Mouse (Mus musculus) activated CD4-positive, CD25-positive, alpha-beta regulatory T cell, adult 4 months (primary cell): ENCODE measurements around the gene Smug1. TPM values are rescaled to one million over a fixed set of nuclear protein-coding genes. Genes with fewer than 3 reads are reported as not detected.
A peak's percentile ranks its signal among the peaks of the same experiment; 100 is the strongest.

Source experiments
- ATAC-seq: one replicate; pipeline ENCODE4 v1.8.0; 2017
- polyA plus RNA-seq, 2 experiments: library from polyadenylated mRNA; unstranded; fragments of 100-300 nt; shearing (Covaris generic); gene quantifications; one replicate each; pipeline ENCODE4 v1.2.1; 2017

Gene Smug1
- polyA plus RNA-seq, 2 experiments from 2014 or later = 4.0 to 5.8 TPM

DNA sequence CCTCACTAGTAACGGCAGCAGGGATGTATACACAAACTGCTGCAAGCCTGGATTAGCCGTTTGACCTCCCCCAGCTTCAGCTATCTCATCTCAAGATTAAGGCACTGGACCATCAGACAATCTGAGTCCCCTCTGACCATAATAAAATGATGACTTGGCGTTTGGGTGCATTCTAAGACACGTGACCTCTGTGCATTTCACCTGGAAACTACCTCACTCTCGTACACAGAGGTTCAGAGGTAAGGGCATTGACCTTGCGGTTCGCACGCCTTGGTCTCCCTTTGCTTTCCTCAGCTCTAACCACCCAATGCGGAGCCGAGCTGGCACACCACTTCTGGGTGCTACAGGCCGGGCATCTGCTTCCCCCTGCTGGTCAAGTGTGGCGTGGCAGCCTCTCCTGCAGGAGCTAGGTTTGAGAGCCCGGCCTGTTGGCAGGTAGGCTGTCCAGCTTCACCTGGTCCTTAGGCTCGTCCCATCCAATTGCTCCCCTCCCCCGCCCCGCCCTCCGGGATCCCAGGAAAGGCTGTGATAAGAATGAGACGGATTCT is 10.1 kb upstream of the Smug1 start:
- peak; percentile 78 for ATAC-seq

DNA sequence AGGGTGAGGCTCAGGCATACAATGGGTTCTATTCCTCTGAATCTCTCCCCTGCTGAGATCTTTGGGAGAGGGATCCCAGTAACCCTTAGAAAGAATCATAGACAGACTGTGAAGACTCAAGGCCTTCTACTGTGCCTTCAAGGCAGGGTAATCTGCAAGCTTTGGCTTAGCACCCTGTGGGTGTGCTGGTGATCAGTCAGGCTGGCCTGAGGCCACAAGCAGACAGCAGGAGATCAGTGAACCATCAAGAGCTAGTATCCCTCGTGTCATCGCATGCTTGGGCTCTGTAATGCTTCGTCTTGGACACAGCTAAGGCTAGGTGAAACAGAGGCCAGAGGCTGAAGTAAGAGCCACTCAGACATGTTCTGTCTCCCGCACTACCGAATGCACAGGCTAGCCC is 6.4 kb upstream of the Smug1 start:
- ATAC-seq = no peak

DNA sequence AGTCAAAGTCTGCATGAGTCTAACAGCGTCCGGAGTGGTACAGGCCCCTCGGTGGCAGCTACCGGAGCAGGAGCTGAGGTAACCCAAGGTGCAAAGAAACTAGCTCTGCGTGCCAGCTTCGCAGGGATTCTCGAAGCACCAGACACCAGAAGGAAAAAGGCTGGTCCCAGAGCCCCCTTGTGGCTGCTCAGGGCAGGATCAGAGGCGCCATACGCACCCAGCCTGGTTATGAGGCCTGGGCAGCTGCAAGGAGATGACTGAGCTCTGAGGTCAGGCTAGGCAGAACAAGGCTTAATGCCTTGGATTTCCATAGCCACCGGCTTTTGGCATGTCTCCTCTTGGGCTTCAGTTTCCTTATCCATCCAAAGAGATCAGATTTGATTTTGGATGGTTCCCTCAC is 5.6 kb upstream of the Smug1 start:
- peak; percentile 34 for ATAC-seq

DNA sequence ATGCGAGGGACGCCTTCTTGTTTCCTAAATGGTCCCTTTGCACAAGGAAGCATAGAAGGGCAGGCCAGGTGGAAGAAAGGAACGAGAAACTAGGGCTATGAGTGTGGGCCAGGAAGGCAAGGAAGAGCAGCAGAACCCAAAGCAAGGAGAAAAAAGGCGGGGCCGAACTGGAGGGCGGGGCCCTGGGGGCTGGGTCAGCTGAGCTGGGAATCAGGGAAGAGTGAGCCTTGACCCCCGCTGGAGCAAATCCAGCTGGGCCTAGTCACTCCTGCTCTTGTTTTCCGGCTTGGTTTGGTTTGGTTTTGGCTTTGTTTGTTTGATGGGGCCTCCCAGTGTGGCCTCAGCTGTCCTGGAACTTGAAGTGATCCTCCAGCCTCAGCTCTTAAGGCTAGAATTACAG is 4.4 kb upstream of the Smug1 start:
- no peak for ATAC-seq

DNA sequence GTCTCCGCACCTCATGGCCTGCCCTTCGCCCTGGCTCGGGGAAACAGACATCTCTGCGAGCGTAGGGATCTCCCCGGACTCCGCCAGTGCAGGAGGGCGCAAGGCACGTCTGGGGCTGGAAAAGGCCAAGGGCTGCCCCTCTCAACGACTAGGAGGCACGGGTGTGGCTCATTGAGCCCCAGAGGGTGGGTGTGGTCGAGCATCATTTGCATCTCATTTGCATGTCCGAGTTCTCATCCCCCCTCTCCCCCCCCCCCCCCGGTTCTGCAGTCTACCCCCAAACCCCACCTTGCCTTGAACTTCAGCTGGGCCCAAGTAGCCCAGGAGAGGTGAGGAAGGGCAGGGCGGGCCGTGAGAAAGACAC is 3.4 kb upstream of the Smug1 start:
- no peak for ATAC-seq

DNA sequence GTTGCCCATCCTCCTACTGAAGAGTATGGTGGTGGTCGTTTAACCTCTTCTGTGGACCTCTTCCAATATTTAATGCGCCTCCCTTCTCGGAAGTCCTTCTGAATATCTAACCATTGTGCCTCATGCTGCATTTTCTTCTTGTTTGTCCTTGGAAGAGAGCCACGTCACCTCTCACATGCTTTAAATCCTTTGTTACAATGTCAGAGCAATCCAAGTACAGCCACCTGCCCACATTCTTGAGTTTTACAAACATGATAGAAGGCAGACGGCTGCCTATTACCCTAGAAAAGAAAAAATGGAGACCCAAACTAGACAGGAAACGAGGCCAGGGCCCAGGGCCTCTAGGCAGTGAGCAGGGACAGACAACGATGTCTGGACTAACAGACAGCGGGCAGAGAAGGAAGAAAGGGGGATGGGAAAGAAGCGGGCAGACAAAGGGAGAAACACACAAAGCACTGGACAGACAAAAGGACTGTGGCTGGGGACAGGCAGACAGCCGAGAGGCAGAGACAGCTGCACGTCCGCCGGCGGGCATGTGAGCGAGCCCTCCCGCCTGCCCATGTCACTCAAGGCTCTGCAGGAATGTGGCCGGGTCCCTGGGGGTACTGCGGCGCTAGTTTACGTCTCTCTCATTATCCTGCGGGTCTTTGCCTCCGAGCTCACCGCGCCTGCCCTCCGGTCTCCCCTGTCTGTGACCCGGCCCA is 2.9 kb upstream of the Smug1 start:
- no peak for ATAC-seq

DNA sequence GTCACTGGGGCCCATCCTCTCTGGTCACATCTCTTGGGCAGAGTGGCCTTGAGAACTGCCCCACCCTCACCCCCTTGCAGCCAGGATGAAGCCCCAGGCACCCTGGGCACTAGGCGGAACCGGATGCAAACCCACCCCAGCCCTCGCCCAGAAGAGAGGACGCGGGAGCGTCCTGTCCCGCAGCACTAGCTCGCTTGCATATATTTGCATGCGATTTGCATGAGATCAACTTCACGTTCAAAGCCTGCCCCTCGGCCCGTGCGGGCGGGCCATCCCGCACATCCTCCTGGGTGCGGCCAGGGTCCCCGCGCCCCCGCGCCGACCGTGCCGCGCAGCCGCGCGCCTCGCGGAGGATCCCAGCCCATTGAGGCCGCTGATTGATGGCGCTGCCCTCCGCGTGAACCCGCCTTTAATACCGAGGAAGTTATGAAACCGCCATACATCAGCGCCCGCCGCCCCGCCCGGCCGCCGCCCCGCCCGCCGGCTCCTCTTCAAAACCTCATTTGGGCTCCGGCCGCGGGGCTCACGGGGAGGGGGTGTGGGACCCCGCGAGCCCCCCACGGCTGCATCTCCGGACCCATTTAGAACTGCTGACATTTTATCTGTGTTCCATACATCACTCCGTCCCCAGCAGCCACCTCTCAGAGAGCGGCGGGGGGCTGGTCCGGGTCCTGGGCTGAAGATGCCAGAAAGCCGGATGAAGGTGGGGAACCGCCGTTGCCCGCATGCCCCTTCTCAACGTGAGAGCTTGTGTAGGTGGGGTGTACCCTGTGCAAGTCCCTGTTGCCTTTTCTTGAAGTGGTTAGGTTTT is 2.1 kb upstream of the Smug1 start:
- peak; percentile 80 for ATAC-seq

DNA sequence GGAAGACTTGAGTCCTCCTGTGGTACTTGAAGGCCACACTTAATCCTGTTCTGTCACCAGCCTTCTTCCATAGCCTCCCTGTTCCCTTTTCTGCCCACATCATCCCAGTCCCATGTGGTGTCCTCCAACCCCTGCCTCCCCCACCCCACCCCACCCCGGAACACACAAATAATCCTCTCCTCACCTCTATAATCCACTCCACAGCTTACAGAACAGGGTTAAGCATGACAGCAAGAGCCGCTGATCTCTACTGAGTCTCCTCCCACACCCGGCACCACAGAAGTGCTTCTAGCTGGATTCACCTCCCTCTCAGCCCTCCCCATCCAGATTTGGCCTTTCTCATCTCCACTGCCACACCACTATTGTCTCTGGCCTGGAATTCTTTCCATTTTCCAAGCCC is 894 bp upstream of the Smug1 start:
- no peak for ATAC-seq

DNA sequence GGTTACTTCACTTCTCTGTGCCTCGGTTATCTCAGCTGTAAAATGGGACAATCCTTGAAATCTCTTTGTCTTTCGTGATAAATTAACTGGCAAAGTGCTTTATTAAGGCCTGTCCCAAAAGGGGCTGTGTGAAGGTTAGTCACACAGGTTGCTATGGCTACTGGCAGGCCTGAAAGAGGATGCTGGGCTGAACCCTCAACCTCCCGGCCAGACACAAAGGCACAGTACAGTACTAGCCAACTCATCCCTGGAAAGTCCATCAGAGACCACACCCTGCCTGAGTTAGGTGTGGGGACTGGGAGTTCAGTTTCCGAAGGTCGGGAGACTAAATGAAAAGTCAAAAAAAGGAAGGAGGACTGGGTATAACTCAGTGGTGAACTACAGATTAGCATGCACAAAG is 968 bp downstream of the Smug1 start:
- ATAC-seq = no peak

DNA sequence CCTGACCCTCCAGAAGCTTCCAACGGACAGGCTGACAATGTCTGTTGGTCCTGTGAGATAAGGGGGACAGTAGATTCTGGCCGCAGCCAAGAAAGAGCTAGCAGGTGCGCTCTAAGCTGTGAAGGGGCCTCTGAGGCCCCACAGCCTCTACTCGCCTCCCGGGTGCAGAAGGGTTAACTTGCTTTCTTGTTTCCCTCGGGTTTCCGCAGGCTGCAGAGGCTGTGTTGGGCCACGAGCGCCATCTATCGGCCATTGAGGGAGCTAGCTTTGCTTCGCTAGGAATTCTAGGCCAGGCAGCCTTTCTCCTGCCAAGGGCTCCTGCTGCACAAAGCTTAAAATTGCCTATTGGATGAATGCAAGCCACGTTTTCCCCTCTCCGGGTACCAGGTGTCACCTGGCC is 1.5 kb downstream of the Smug1 start:
- no peak for ATAC-seq

DNA sequence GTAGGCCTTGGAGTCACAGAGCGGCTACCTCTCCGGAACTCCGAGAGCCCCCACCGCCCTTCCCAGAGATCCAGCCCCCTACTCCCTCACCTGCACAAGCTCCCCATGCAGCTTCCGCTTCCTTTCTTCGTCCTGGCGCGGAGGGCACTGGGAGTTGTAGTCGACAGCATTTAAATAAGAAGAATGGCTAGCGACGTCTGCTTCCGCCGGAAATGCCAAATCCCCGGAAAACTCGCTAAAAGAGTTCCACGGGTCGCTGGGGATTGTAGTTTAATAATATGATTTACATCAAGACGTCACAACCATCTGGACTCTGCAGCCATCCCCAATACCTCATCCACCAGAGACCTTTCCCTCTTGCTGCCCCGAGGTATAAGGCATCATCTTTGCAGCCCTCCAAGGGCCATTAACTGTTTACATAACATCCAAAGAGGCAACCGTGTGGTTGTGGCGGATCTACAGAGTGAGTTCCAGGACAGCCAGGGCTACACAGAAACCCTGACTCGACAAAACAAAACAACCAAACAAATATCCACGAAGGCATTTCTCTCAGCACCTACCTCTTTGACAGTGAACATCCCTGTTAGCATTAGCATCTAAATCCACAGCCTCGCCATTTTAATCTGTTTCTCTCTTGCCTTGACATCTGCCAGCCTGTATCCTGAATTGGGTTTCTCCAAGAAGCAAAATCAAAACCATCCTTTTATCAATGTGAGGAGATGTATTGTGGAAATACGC is 3.5 kb downstream of the Smug1 start:
- peak; percentile 93 for ATAC-seq

DNA sequence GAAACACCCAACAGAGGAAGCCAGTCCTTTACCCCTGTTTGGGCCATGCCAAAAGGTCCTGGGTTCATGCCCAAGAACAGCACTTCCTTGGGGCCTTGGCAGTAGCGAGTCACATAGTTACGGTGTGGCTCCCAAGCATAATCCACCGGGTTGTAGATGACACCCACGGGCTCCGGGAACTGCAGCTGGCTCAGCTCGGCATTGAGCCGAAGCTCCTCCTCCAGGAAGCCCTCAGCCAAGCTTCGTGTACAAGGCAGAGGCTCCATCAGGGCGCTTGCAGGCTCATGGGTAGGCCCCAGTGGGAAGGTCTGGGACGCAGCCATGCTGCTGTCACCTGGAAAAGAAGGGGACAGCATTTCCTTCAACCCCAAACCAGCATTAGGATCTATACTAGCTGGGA is 9.3 kb downstream of the Smug1 start:
- ATAC-seq = no peak

DNA sequence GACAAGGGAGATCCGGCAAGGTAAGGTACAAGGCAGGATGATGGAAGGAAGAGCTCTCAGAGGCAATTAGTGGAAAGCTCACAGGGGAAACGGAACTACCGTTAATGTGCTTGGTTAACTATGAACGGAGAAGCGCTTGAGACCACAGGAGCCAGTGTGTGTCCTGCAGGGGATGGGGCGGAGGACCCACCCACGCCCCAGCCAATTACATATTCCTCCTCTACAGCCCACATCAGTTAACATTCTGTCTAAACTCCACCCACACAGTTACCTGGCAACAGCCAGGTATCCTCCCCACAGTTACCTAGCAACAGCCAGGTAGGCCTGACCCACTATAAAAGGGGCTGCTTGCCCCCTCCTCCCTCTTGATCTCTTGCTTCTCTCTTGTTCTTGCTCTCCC is 10.0 kb downstream of the Smug1 start:
- no peak for ATAC-seq

DNA sequence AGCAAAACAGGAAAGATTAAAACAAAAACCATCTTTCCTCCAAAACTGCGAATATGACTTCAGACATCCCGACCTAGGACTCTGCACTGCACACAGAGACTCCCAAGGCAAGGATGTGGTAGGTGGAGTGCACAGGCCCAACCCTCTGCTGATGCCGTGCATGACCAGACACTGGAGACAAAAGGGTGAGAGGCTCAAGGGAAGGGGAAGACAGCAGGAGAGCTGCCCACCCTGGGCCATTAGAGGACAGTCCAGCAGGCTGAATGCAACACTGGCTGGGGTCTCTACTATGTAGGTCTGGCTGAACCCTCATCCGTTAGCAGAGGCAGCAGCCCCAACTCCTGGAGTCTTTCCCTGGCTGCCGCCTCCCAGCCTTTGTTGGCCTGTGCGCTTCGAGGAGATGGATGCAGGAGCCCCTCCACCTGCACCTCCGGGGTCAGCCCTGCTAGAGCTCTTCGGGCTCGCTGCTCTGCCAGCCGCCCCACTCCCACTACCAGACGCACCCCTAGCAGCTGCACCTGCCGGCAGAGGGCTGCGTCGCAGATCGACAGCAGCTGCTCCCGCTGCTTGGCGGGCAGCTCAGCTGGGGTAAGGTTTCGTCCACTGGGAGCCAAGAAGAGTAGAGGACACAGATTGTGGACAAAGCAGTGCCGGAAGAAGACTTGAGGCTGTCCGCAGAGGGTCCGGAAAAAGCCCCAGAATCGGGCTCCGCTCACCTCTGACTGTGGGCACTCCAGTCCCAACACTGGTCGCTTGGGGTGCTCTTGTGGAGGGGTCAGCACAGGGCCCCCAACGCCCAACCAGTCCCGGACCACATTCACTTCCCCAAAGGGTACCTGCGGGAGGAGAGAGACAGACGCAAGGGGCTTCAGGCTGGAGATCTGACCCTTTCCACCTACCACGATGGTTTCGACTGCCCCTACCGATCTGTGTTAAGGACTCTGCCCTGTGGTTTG is 11.2 kb downstream of the Smug1 start:
- no peak for ATAC-seq

DNA sequence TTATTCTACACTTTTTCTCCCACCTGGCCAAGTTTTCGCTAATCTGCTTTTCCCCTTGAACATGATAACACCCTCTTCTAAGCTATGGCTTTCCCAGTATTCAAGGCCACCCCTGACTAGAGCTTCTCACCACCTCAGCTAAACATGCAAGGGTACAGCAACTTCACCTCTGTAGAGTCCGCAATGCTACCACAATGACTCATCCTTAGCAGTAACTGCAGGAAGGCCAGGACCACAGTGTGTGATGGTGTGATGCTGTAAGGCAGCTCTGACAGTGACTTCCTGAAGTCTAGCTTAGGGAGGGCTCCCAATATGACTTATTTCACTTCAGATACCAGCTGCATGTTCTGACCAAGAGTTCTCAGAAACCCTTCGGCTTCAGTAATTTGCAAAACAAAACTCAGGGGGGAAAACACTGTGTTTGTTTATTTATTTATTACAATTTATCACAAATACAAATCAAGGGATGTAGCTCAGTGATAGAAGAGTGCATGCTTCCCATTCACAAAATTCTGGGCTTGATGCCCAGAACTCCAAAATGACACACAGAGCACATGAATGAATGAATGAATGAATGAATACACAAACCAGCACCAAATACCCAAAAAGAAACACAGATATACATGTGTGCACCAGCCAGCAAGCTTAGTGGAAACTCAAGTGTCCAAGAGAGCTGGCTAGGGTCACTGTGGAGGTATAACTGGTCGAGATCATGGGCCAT is 13.8 kb downstream of the Smug1 start:
- ATAC-seq = peak; percentile 81

DNA sequence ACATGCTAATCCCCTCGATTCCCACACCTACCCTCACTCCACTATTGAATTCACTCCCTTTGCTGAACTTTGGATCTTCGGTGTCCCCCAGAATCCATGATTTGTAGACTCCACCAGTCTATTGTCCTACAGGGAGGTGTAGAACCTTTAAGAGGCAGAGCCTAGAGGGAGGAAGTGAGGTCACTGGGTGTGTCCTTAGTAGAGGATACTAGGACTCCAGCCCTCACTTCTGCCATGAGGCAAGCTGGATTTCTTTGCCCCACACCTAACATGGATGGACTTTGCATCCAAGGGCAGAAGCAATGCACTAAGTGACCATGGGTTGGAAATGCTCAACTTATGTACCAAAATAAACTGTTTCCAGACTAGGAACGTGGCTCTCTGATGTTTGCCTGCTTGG is 14.5 kb downstream of the Smug1 start:
- ATAC-seq = peak; percentile 65

DNA sequence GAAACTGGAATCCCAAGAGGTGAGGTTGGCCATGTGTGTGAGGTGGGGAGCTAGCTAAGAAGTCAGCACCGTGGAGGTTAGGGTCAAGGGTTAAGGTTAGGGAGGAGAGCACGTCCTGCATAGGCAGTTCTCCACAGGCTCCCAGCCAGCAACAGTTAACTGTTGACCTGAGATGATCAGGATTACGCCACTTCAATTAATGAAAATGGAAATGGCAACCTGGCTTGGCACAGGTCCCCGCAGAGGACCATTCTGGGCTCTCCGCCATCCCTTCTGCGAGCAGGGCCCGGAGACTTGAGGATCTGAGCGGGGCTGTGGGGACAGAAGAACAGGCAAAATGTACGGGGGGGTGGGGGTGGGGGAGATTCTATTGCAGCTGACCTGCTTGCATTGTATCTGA is 19.1 kb downstream of the Smug1 start:
- ATAC-seq = no peak

DNA sequence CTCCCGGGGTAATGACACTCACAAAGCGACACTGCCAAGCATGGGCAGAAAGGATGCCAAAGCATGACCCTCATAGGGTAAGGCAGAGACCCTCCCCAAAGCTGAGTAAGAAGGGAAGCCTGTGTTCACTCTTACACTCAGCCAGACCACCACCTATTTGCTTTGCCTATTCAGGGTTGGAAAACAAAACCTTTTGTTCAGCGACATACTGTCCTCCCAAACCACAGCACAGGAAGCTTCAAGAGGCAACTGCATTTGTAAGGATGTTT is 19.5 kb downstream of the Smug1 start:
- no peak for ATAC-seq

DNA sequence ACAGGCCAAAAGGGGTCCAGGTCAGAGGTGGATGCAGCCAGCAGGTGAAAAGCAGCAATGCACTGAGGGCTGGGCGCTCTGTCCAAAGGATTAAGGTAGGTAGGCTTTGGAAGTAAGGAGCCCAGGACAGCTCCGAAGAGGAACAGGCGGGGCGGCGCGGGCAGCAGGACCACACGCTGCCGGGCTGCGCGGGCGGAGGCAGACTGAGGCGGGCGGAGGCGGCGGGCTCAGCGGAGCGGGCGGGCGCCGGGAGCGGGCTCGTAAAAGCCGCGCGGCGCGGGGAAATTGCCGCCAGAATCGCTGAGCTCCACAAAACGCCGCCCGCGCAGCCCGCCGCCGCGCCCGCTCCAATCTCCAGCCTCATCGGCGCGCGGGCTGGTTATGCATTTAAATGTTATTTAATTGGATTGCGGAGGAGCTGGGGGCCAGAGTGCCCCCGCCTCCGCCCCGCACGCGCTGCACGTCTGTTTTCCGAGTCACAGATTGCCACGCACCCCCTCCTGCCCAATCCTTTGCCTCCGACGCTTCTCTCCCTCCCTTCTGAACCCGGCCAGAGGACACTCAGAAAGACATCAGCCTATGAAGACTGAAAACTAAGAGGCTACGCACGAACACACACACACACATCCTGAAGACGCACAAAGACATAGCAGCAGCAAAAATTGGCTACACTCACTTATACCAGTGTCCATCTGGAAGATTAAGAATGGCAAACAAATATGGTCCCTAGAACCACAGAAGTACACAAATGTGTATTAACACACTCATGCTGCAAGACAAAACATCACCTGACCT is 20.1 kb downstream of the Smug1 start:
- no peak for ATAC-seq

DNA sequence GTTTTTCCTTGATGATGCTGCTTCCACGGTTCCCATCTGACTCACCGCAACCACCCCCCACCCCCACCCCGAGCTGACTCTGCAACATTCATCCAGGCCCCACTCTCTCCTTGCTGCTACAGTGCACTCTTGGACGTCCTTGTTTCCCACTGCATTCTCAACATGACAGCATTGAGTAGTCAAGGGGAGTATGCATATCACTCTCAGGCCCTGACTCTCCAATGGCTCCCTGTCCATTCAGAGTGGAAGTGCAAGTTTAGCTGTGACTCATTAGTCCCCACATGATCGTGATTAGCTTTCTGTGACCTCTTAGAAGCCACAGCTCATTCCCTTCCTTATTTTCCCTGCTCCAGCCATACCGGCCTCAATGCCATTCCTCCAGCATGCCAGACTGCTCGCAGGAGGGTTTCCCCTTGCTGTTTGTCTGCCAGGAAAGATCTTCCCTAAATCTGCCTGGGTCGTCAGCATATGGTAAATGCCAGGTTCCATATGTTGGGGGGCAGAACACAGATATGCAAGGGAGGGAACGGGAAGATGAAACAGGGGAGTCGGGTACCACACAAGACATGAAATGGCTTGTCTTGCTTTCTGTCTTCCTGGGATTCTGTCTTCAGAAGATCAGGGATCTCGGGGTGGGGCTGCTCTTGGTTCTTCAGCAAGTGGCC is 21.1 kb downstream of the Smug1 start:
- no peak for ATAC-seq
